Mouse (Mus musculus): ENCODE results near the gene Gm49711.
"Not testable (repeated sequence)": the region's sequence is repeated elsewhere in the genome, so short reads cannot be mapped to it uniquely, and the experiment has no call there.

Gm49711 gene

GRCm38 (mm10) chr16:92195094-92195493 is 137.0 kb downstream of the Gm49711 start:
- DNase-seq: no peak

- DNase-seq: peak in 1 of 2 experiments; percentile 16
Measured at GRCm38 (mm10) chr16:92196741-92197331, 138.7 kb downstream of the Gm49711 start.

GRCm38 (mm10) chr16:92200615-92201014 is 142.5 kb downstream of the Gm49711 start:
- no peak for DNase-seq

GRCm38 (mm10) chr16:92203599-92203998 is 145.5 kb downstream of the Gm49711 start:
- DNase-seq: peak in 1 of 2 experiments; percentile 8

GRCm38 (mm10) chr16:92209291-92209781 is 151.2 kb downstream of the Gm49711 start:
- no peak for DNase-seq

GRCm38 (mm10) chr16:92210316-92210715 is 152.2 kb downstream of the Gm49711 start:
- DNase-seq: not testable (repeated sequence)

GRCm38 (mm10) chr16:92213911-92214310 is 155.8 kb downstream of the Gm49711 start:
- not testable (repeated sequence) for DNase-seq

- no peak for DNase-seq
Measured at GRCm38 (mm10) chr16:92215599-92216390, 157.7 kb downstream of the Gm49711 start.

- DNase-seq: no peak
Measured at GRCm38 (mm10) chr16:92220754-92221153, 162.6 kb downstream of the Gm49711 start.

GRCm38 (mm10) chr16:92228332-92228919 is 170.3 kb downstream of the Gm49711 start:
- no peak for DNase-seq

GRCm38 (mm10) chr16:92230476-92230931 is 172.4 kb downstream of the Gm49711 start:
- DNase-seq: no peak

GRCm38 (mm10) chr16:92234530-92234929 is 176.4 kb downstream of the Gm49711 start:
- DNase-seq: no peak

GRCm38 (mm10) chr16:92235222-92235621 is 177.1 kb downstream of the Gm49711 start:
- no peak for DNase-seq
